Mouse (Mus musculus): Measurements from ENCODE around the gene Ap4m1.

GRCm38 (mm10) chr5:138186950-138187638 lies 15.3 kb downstream of the Ap4m1 start, which contains the start of the genes Taf6 and Cnpy4:
- TF ChIP-seq POLR2A (IDR thresholded peaks at IDR 0.05; ENCODE audit: low read depth, low read length) = peak; percentile 81
- no peak for TF ChIP-seq CTCF (conservative IDR thresholded peaks at IDR 0.05; ENCODE audit: insufficient read depth, insufficient read length, low read depth, low read length)
